Mouse (Mus musculus): ENCODE results near the gene Gm21887. TPM values are rescaled to one million over a fixed set of nuclear protein-coding genes. Genes with fewer than 3 reads are reported as not detected.
"Not testable (repeated sequence)": the region's sequence is repeated elsewhere in the genome, so short reads cannot be mapped to it uniquely, and the experiment has no call there.

Gene Gm21887
- polyA plus RNA-seq, 1 experiment from 2014 or later: 66.4 TPM

DNA sequence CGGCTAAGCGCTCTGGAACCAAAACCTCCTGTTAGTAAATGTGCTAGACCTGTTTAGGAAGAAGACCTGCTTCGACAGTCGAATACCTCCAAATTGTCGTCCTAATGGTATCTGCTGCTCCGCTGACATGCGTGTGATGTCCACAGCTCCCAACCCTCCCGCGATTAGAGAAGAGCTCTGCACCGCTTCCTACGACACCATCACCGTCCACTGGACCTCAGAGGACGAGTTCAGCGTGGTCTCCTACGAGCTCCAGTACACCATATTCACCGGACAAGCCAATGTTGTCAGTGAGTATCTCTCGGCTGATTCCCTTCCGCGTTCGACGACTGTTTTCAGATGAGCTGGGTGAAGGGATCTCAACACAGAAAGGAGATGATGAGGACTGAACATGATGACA, 24.6 kb upstream of the Gm21887 start:
- H3K27me3 ChIP-seq; H3K4me3 ChIP-seq (replicated peaks); H3K27ac ChIP-seq (replicated peaks); H3K4me2 ChIP-seq; H3K4me1 ChIP-seq (replicated peaks); ATAC-seq (ENCODE audit: insufficient read depth); H3K9ac ChIP-seq: not testable (repeated sequence)
- 82% methylated on average over 21 of the region's 21 CpGs for WGBS (ENCODE audit: insufficient replicate concordance)
- Histone ChIP-seq H3K36me3 (replicated peaks) (peaks cover 77% of the 10 kb centered on the region), H3K9me3 (replicated peaks) (peaks cover 52% of the 10 kb centered on the region)

DNA sequence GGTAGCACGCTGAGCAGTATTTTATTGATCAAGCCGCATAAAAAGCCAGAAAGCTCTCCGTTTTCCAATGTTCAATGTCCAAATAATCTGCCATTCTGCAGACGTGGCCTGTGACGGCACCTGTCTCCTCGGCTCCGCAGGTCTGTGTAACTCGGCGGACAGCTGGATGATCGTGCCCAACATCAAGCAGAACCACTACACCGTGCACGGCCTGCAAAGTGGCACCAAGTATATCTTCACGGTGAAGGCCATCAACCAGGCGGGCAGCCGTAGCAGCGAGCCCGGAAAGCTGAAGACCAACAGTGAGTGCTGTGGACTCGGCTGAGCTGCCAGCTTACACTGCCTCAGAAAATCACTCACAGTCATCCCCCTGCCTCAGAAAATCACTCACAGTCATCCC, 23.7 kb upstream of the Gm21887 start:
- peaks cover 56% of the 10 kb centered on the region for H3K9me3 ChIP-seq (replicated peaks)
- not testable (repeated sequence) for H3K4me2 ChIP-seq; H3K27ac ChIP-seq (replicated peaks); H3K9ac ChIP-seq; H3K4me1 ChIP-seq (replicated peaks); ATAC-seq (ENCODE audit: insufficient read depth); H3K27me3 ChIP-seq; H3K4me3 ChIP-seq (replicated peaks)
- H3K36me3 ChIP-seq (replicated peaks): peaks cover 76% of the 10 kb centered on the region
- WGBS (ENCODE audit: insufficient replicate concordance): 77% methylated on average over 18 of the region's 18 CpGs

DNA sequence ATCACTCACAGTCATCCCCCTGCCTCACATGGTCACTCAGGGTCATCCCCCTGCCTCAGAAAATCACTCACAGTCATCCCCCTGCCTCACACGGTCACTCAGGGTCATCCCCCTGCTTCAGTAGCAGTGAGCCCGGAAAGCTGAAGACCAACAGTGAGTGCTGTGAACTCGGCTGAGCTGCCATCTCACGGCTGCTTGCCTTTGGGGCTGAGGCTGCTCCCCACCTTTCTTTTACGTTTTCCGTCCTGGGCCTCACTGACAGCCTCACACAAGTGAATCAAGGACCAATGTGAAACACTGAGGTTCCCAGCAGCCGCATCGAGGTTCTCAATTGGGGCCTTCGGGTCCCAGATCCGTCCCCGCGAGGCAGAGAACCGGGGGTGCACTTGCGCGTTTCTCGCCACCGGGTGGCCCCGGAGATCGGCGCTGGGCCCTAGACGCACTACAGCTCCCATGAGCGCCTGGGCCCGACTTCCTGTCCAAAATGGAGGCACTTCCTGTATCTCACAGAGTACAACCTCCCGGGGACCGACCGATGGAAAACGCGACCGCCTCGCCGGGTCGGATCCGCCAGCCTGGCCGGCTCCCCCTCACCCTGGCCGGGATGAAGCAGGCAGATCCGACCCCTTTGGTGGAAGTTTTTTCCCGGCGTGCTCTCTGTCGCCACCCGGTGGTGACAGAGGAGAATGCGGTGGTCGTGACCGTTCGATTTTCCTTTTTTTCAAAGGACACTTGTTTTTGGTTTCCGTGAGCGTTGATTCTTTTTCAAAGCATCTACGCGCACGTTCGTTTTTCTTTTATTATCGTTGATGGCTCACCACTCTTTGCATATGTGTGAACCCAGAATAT, 22.7 kb upstream of the Gm21887 start:
- Histone ChIP-seq H3K4me3 (replicated peaks) (peak overlapping the region; percentile 37), H3K9ac (peak overlapping the region; percentile 0; the same call in 1 of the 2 replicates), H3K4me2 (peak overlapping the region; percentile 62), H3K9me3 (replicated peaks) (peaks cover 51% of the 10 kb centered on the region), H3K36me3 (replicated peaks) (peaks cover 69% of the 10 kb centered on the region)
- peak; percentile 84 for ATAC-seq (ENCODE audit: insufficient read depth)
- H3K27ac ChIP-seq (replicated peaks); H3K27me3 ChIP-seq; H3K4me1 ChIP-seq (replicated peaks): not testable (repeated sequence)
- 49% methylated on average over 51 of the region's 51 CpGs for WGBS (ENCODE audit: insufficient replicate concordance)

DNA sequence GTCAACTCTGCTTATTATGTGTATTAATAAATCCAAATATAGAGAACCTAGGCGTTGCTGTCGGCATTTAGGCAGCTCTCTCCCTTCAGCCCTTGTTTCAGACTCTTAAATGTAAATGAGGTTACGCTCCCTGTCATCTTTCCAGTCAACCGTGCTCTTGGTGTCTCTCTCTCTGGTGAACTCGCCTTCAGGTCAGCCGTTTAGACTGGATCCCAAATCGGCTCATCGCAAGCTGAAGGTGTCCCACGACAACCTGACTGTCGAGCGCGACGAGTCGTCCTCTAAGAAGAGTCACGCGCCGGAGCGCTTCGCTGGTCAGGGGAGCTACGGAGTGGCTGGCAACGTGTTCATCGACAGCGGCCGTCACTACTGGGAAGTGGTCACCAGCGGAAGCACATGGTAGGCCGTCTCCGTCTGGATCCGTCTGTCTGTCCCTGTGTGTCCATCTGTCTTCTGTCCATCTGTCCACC, 22.1 kb upstream of the Gm21887 start:
- H3K36me3 ChIP-seq (replicated peaks): peaks cover 62% of the 10 kb centered on the region
- not testable (repeated sequence) for H3K27me3 ChIP-seq; H3K4me3 ChIP-seq (replicated peaks); H3K4me1 ChIP-seq (replicated peaks); H3K9ac ChIP-seq; H3K27ac ChIP-seq (replicated peaks)
- H3K9me3 ChIP-seq (replicated peaks): peaks cover 46% of the 10 kb centered on the region
- 83% methylated on average over 28 of the region's 28 CpGs for WGBS (ENCODE audit: insufficient replicate concordance)
- ATAC-seq (ENCODE audit: insufficient read depth): 0 out of 2 replicates have a peak, but pooled peaks have one; percentile 0
- H3K4me2 ChIP-seq: peak overlapping the region; percentile 0; the same call in 1 of the 2 replicates

DNA sequence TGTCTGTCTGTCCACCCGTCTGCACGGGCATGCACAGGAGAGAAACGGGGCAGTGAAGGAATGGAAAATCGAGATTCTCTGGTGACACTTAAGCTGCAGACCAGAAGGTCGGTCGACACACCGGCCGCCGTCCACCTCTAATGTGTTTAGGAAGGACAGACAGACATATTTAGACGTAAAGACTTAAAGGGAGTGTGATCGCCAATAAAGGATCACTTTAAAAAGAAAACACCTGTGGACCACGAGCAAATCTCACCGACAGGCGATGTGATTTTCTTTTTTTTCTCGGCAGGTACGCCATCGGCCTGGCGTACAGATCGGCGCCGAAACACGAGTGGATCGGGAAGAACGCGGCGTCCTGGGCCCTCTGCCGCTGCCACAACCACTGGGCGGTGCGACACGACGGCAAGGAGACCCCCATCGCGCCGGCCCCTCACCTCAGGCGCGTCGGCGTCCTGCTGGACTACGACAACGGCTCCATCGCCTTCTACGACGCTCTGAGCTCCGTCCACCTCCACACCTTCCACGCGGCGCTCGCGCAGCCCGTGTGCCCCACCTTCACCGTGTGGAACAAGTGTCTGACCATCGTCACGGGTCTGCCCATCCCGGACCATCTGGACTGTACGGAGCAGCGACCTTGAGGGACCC, 20.8 kb upstream of the Gm21887 start:
- 88% methylated on average over 56 of the region's 56 CpGs for WGBS (ENCODE audit: insufficient replicate concordance)
- not testable (repeated sequence) for H3K4me3 ChIP-seq (replicated peaks); H3K27me3 ChIP-seq; H3K4me2 ChIP-seq; H3K9ac ChIP-seq; H3K27ac ChIP-seq (replicated peaks); H3K4me1 ChIP-seq (replicated peaks)
- H3K9me3 ChIP-seq (replicated peaks): peaks cover 34% of the 10 kb centered on the region
- peaks cover 49% of the 10 kb centered on the region for H3K36me3 ChIP-seq (replicated peaks)
- 0 out of 2 replicates have a peak, but pooled peaks have one; percentile 8 for ATAC-seq (ENCODE audit: insufficient read depth)

DNA sequence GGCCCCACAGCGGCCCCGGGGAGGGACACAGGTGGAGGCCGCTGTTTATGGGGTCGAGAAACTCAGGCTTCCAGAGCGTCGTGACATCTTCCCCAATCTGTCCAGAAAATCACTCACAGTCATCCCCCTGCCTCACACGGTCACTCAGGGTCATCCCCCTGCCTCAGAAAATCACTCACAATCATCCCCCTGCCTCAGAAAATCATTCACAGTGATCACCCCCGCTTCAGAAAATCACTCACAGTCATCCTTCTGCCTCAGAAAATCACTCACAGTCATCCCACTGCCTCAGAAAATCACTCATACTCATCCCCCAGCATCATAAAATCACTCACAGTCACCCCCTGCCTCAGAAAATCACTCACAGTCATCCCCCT, 20.3 kb upstream of the Gm21887 start:
- H3K27me3 ChIP-seq; H3K4me2 ChIP-seq; H3K9ac ChIP-seq; H3K4me3 ChIP-seq (replicated peaks); H3K4me1 ChIP-seq (replicated peaks); H3K27ac ChIP-seq (replicated peaks): not testable (repeated sequence)
- H3K36me3 ChIP-seq (replicated peaks): peaks cover 45% of the 10 kb centered on the region
- ATAC-seq (ENCODE audit: insufficient read depth): 0 out of 2 replicates have a peak, but pooled peaks have one; percentile 2
- H3K9me3 ChIP-seq (replicated peaks): peaks cover 33% of the 10 kb centered on the region
- WGBS (ENCODE audit: insufficient replicate concordance): 77% methylated on average over 8 of the region's 8 CpGs

DNA sequence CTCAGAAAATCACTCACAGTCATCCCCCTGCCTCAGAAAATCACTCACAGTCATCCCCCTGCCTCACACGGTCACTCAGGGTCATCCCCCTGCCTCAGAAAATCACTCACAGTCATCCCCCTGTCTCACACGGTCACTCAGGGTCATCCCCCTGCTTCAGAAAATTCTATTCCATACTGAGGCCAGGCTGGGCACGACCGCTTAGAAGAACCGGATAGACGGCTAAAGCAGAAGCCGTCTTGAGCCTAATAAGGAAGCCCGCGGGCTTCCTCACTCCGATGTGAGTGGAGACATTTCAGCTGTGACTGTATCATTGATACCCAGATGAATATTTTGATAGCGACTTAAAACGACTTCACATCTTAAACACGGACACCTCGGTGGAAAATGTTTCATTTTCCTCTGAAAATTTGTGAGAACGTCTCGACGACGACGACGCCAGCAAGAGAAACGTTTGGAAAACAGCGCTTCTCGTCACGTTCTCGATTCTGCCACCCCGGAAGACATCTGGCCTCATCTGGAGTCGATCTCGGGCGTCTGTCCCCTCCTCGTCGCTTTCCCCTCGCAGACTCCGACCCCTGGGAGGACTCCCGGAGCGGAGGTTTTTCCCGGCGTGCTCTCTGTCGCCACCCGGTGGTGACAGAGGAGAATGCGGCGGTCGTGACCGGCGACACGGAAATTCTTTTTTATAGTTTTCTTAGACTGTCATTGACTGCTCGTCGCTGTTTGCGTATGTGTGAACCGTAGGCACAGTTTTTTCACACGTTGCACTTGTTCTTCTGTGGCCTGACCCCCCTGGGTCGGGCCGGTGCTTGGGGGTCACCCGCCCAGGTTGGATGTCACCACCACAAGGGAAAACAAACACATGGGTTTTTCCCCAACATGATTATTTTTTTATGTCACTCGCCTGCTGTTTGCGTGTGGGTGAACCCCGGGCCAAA, 19.5 kb upstream of the Gm21887 start:
- peaks cover 33% of the 10 kb centered on the region for H3K9me3 ChIP-seq (replicated peaks)
- not testable (repeated sequence) for H3K4me2 ChIP-seq

DNA sequence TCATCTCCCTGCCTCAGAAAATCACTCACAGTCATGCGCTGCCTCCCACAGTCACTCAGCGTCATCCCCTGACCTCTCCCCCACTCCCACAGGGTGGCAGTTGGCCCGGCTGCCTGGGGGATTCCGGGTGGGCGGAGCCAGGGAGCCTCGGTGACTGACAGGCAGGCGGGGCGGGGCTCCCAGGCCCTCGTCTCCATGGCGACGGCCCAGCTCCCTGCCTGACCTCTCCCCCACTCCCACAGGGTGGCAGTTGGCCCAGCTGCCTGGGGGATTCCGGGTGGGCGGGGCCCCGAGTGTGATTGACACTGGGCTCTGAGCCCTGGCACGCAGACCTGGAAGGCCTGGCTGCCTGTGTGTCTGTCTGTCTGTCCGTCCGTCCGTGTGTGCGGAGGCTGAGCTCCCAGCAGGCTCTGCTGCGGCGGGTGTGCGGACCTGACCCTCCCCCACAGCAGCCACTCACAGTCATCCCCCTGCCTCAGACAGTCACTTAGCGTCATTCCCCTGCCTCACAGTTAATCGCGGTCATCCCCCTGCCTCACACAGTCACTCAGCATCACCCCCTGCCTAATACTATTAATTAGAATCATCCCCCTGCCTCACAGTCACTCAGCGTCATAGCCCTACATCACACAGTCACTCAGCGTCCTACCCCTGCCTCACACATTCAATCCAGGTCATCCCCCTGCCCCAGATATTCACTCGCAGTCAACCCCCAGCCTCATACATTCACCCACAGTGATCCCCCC, 18.2 kb upstream of the Gm21887 start:
- not testable (repeated sequence) for H3K9ac ChIP-seq; H3K4me3 ChIP-seq (replicated peaks); H3K27me3 ChIP-seq; H3K27ac ChIP-seq (replicated peaks); H3K4me1 ChIP-seq (replicated peaks)
- ATAC-seq (ENCODE audit: insufficient read depth): peak; percentile 13; the same call in 1 of the 2 replicates
- Histone ChIP-seq H3K36me3 (replicated peaks) (peaks cover 29% of the 10 kb centered on the region), H3K9me3 (replicated peaks) (peaks cover 28% of the 10 kb centered on the region), H3K4me2 (peak overlapping the region; percentile 51)
- WGBS (ENCODE audit: insufficient replicate concordance): 13% methylated on average over 15 of the region's 28 CpGs

More for the DNA sequence above, 19.5 kb upstream of the Gm21887 start:
- not testable (repeated sequence) for H3K9ac ChIP-seq; ATAC-seq (ENCODE audit: insufficient read depth); H3K27ac ChIP-seq (replicated peaks); H3K27me3 ChIP-seq; H3K4me3 ChIP-seq (replicated peaks); H3K4me1 ChIP-seq (replicated peaks)
- WGBS (ENCODE audit: insufficient replicate concordance): 71% methylated on average over 56 of the region's 56 CpGs
- peaks cover 37% of the 10 kb centered on the region for H3K36me3 ChIP-seq (replicated peaks)

DNA sequence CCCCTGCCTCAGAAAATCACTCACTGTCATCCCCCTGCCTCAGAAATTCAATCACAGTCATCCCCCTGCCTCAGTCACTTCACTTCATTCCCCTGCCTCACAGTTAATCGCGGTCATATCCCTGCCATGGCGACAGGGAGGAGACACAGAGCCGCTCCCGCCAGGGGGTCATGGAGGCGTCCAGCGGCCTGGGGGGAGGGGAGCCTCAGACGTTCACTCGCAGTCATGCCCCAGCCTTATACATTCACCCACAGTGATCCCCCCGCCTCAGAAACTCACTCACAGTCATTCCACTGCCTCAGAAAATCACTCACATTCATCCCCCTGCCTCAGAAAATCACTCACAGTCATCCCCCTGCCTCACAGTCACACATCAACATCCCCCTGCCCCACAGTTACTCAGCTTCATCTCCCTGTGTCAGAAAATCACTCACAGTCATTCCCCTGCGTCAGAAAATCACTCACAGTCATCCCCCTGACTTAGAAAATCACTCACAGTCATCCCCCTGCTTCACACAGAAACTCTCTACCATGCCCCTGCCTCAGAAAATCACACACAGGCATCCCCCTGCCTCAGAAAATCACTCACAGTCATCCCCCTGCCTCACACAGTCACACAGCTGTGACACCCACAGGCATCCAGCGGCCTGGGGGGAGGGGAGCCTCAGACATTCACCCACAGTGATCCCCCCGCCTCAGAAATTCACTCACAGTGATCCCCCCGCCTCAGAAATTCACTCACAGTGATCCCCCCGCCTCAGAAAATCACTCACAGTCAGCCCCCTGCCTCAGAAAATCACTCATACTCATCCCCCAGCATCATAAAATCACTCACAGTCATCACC, 17.2 kb upstream of the Gm21887 start:
- 11% methylated on average over 9 of the region's 15 CpGs for WGBS (ENCODE audit: insufficient replicate concordance)
- H3K4me2 ChIP-seq; H3K4me3 ChIP-seq (replicated peaks); H3K4me1 ChIP-seq (replicated peaks); ATAC-seq (ENCODE audit: insufficient read depth); H3K27ac ChIP-seq (replicated peaks); H3K27me3 ChIP-seq; H3K9ac ChIP-seq: not testable (repeated sequence)
- H3K9me3 ChIP-seq (replicated peaks): peaks cover 23% of the 10 kb centered on the region
- peaks cover 24% of the 10 kb centered on the region for H3K36me3 ChIP-seq (replicated peaks)
